Mouse (Mus musculus) liver, adult 2 months (tissue): ENCODE data around the gene Trpt1. TPM values are rescaled to one million over a fixed set of nuclear protein-coding genes. Genes with fewer than 3 reads are reported as not detected.

Source experiments
- DNase-seq: peaks from one replicate; pipeline ENCODE4 v3.0.0-alpha.2; 2011; ENCODE audit warnings: low read depth, low spot score; ENCODE audit errors: extremely low read depth
- H3K27ac ChIP-seq: fragments of 200-500 bp; replicated peaks from 2 replicates; pipeline ENCODE4 v1.5.1; 2012; ENCODE audit warnings: low read depth, mild to moderate bottlenecking, control low read depth, inconsistent platforms, low read length; ENCODE audit not compliant: insufficient read depth
- H3K27me3 ChIP-seq: fragments of 200-500 bp; 2 replicates; pipeline ENCODE4 v1.6.1; 2012; ENCODE audit warnings: mild to moderate bottlenecking, moderate library complexity, low read length, inconsistent platforms; ENCODE audit not compliant: control insufficient read depth, insufficient read depth
- H3K36me3 ChIP-seq: fragments of 200-500 bp; 2 replicates; pipeline ENCODE4 v1.6.1; 2012; ENCODE audit warnings: low read length, inconsistent platforms; ENCODE audit not compliant: control insufficient read depth, insufficient read depth
- H3K4me1 ChIP-seq: fragments of 200-500 bp; 2 replicates; pipeline ENCODE4 v1.6.1; 2011; ENCODE audit warnings: low read length; ENCODE audit not compliant: control insufficient read depth, insufficient read depth
- H3K4me3 ChIP-seq: fragments of 200-500 bp; 2 replicates; pipeline ENCODE4 v1.5.1; 2011; ENCODE audit warnings: low read depth, mild to moderate bottlenecking, control low read depth, low read length, moderate library complexity; ENCODE audit not compliant: insufficient read depth
- H3K79me2 ChIP-seq: fragments of 200-500 bp; 2 replicates; pipeline ENCODE4 v1.6.1; 2012; ENCODE audit warnings: inconsistent platforms, mild to moderate bottlenecking, low read length, moderate library complexity; ENCODE audit not compliant: control insufficient read depth, insufficient read depth
- H3K9ac ChIP-seq: fragments of 200-500 bp; 2 replicates; pipeline ENCODE4 v1.6.1; 2012; ENCODE audit warnings: low read depth, mild to moderate bottlenecking, control low read depth, inconsistent platforms, low read length
- CTCF ChIP-seq: fragments of 200-500 bp; IDR thresholded peaks from 2 replicates; pipeline ENCODE4 v1.5.1; 2011; ENCODE audit warnings: low read depth, low read length, control low read depth
- POLR2A ChIP-seq: fragments of 200-500 bp; IDR thresholded peaks from 2 replicates; pipeline ENCODE4 v1.6.1; 2011; ENCODE audit warnings: low read length, control low read depth; ENCODE audit not compliant: insufficient read depth; ENCODE audit errors: extremely low read depth
- WGBS: fragments of 180-500 bp; shearing (Covaris S2); methylation state at CpG from one replicate; pipeline ENCODE4 v1.1.7; 2018; 5-methylcytosine and 5-hydroxymethylcytosine counted together
- polyA plus RNA-seq: library from polyadenylated mRNA; depleted of rRNA; stranded (reverse); fragments of >200 nt; gene quantifications from 2 replicates; pipeline ENCODE4 v1.2.3, GENCODE M21; 2012; rRNA removed
- total RNA-seq: library from RNA; depleted of rRNA; stranded (reverse); fragments of >200 nt; gene quantifications from 2 replicates; pipeline ENCODE4 v1.2.3, GENCODE M21; 2014; rRNA removed

Trpt1 gene
- total and polyA plus RNA-seq, 2 experiments: 3.0 to 7.9 TPM

DNA sequence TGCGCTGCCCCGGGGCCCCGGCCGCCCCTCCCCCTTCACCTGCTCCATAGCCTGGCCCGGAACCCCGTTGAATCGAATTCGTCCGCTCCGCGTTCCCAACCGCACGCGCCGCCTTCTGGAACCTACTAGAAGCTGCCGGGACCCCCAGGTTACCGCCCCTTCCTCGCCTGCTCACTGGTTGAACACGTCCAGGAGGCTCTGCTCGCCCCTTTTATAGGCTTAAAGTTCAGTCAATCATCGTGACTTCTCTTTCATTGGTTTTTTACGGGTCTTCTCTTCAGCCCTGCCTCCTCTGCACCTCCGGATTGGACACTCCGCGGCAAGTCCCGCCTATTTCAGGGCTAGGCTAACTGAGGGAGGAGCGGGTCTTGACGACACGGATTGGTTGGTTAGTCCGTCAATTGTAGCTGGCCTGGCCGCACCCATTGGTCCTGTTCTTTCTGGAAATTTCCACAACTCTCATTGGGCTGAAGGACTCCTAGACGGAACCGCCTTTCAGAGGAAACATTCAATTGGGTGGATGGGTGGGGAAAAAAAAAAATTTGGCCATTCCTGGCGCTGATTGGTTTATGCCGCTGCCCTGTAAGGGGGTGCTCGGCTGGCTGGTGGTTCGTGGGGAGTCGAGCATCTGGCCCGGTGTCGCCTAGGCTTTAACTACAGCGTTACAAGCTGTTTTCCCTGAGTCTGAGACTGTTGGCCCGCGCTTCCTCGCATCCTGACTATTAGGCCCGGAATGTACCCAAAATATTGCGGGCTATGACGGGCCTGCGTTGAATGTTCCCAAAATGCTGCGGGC lies 44.1 kb downstream of the Trpt1 start, which contains the start of gene Stip1:
Gene Stip1, minus strand, starts transcription at position 127 of the 796 bp plus-strand sequence.
- DNase-seq: peak; percentile 100
- TF ChIP-seq CTCF (peak; percentile 20; the same call in 1 of the 2 replicates), POLR2A (peak; percentile 91)
- Histone ChIP-seq H3K27me3 (no peaks in the 10 kb centered on the region), H3K4me1 (peaks cover 13% of the 10 kb centered on the region), H3K27ac (peak within 1 kb of the TSS; percentile 81), H3K79me2 (peaks cover 11% of the 10 kb centered on the region; the same call in 1 of the 2 replicates), H3K36me3 (no peaks in the 10 kb centered on the region; the same call in 1 of the 2 replicates), H3K9ac (peak within 1 kb of the TSS; percentile 88), H3K4me3 (peak within 1 kb of the TSS; percentile 84)
- WGBS: under 1% methylated on average over 49 of the region's 49 CpGs

DNA sequence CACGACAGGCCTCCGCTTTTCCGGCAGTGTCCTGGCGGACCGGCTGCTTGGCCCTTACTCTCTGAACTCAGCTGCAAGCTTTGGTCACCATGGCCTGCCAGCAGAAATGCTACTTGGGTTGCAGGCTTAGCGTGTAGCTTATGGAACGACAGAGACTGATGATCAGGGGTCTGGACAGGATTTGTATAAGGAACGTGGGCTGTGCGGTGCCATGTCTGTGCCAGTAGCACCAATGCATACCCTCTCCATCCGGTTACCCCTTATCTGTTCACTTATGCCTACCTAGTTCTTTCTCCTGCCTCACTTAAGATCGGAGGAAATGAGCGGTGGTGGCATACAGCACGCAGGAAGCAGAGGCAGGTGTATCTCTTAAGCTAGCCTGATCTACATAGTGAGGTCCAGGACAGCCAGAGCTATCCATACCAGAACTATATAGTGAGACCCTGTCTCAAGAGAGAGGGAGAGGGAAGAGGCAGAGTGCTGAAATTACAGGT lies 44.8 kb downstream of the Trpt1 start:
- H3K27me3 ChIP-seq: no peaks in the 10 kb centered on the region
- 23% methylated on average over 13 of the region's 13 CpGs for WGBS
- H3K9ac ChIP-seq: peak overlapping the region; percentile 73
- peak; percentile 33 for DNase-seq
- H3K4me1 ChIP-seq: peaks cover 13% of the 10 kb centered on the region
- no peaks in the 10 kb centered on the region for H3K36me3 ChIP-seq
- H3K27ac ChIP-seq: peak overlapping the region; percentile 81
- H3K4me3 ChIP-seq: peak overlapping the region; percentile 57
- TF ChIP-seq CTCF (no peak), POLR2A (no peak)
- peaks cover 11% of the 10 kb centered on the region; the same call in 1 of the 2 replicates for H3K79me2 ChIP-seq

DNA sequence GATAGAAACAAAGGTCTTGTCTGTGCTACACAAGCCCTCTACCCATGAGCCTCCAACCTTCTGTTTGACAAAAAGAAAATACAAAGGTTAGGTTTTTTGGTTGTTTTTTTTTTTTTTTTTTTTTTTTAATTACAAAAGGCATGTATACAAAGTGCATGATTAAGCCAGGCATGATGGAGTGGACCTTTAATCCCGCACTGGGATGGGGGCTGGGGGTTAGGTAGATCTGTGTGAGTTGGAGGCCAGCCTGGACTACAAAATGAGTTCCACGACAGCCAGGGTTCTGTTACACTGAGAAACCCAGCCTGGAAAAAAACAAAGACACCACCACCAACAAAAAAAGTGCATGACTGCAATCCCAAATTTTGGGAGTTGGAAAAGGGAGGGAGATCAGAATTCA lies 45.2 kb downstream of the Trpt1 start:
- no peak for DNase-seq
- H3K79me2 ChIP-seq: peaks cover 11% of the 10 kb centered on the region; the same call in 1 of the 2 replicates
- no peaks in the 10 kb centered on the region for H3K36me3 ChIP-seq
- H3K4me3 ChIP-seq: no peak overlapping the region
- H3K4me1 ChIP-seq: peaks cover 13% of the 10 kb centered on the region
- H3K9ac ChIP-seq: no peak overlapping the region
- no peaks in the 10 kb centered on the region for H3K27me3 ChIP-seq
- WGBS: 43% methylated on average over 2 of the region's 2 CpGs
- TF ChIP-seq CTCF (no peak), POLR2A (no peak)
- no peak overlapping the region for H3K27ac ChIP-seq

DNA sequence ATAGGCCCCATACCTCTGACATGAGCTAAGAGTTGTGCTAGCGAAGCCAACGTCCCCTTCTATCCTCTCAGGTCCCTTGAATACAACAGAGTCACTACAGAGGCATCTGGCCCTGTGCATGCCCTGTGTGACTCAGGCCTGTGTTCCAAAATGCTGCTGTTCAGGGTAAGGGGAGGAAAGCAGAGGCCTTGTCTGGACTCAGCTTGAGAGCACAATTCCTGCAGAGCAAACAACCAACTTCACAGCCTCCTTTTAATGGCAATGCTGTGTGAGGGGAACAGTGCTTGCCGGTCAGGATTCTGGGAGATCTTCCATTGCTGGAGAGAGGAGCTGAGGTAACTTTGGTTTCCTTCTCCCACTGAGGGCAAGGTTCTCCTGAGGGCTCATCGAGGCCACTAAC lies 48.3 kb downstream of the Trpt1 start:
- no peak overlapping the region for H3K4me3 ChIP-seq
- 73% methylated on average over 4 of the region's 4 CpGs for WGBS
- H3K27me3 ChIP-seq: no peaks in the 10 kb centered on the region

DNA sequence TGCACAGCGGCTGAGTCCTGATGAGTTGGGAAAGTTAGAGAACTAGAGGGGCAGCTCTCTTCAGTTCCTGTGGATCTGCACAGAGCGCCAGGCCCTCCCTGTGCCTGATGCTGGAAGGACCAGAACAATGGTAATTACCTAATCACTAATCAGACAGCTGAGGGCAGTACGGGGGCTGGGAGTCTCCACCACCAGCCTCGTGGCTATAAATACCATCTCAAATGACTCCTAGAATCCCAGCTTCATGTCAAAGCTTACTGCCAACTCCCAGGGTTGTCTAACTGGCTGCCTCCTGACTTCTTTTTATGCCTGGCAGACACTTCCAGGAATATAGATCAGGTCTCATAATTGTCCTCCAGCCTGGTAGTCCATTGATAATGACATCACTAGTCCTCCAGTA lies 48.8 kb downstream of the Trpt1 start:
- WGBS: 82% methylated on average over 4 of the region's 4 CpGs
- peaks cover 4% of the 10 kb centered on the region; the same call in 1 of the 2 replicates for H3K4me1 ChIP-seq
- no peaks in the 10 kb centered on the region for H3K36me3 ChIP-seq
- H3K9ac ChIP-seq: no peak overlapping the region
- TF ChIP-seq CTCF (no peak), POLR2A (no peak)
- H3K27ac ChIP-seq: no peak overlapping the region
- no peak for DNase-seq
- no peaks in the 10 kb centered on the region for H3K79me2 ChIP-seq
- H3K4me3 ChIP-seq: no peak overlapping the region
- no peaks in the 10 kb centered on the region for H3K27me3 ChIP-seq

More for the DNA sequence above, 48.3 kb downstream of the Trpt1 start:
- DNase-seq: no peak
- H3K9ac ChIP-seq: no peak overlapping the region
- H3K79me2 ChIP-seq: peaks cover 2% of the 10 kb centered on the region; the same call in 1 of the 2 replicates
- TF ChIP-seq POLR2A (no peak), CTCF (no peak)
- H3K36me3 ChIP-seq: no peaks in the 10 kb centered on the region
- peaks cover 4% of the 10 kb centered on the region; the same call in 1 of the 2 replicates for H3K4me1 ChIP-seq
- no peak overlapping the region for H3K27ac ChIP-seq

Other genes starting within 250 kb of the Trpt1 start
- 3.9 and 5.8 TPM in 2 replicates for gene Rps6ka4, start 155.5 kb upstream of the Trpt1 start, total RNA-seq
- 7.8 and 8.4 TPM in 2 replicates for gene Rps6ka4, start 155.5 kb upstream of the Trpt1 start, polyA plus RNA-seq
- 0.60 and 1.4 TPM in 2 replicates for gene Ccdc88b, start 137.9 kb upstream of the Trpt1 start, total RNA-seq
- 1.9 TPM in 2 replicates for gene Ccdc88b, start 137.9 kb upstream of the Trpt1 start, polyA plus RNA-seq
- gene Trmt112, start 86.4 kb upstream of the Trpt1 start, total RNA-seq: 30.7 and 43.6 TPM in 2 replicates
- gene Trmt112, start 86.4 kb upstream of the Trpt1 start, polyA plus RNA-seq: 89.7 and 101 TPM in 2 replicates
- 403 and 615 TPM in 2 replicates for gene Prdx5, start 86.0 kb upstream of the Trpt1 start, total RNA-seq
- gene Prdx5, start 86.0 kb upstream of the Trpt1 start, polyA plus RNA-seq: 364 and 379 TPM in 2 replicates
- 25.9 and 27.7 TPM in 2 replicates for gene Esrra, start 74.3 kb upstream of the Trpt1 start, total RNA-seq
- gene Esrra, start 74.3 kb upstream of the Trpt1 start, polyA plus RNA-seq: 36.6 and 40.6 TPM in 2 replicates
- gene Catsperz, start 70.8 kb upstream of the Trpt1 start, total RNA-seq: not detected in 2 replicates
- gene Catsperz, start 70.8 kb upstream of the Trpt1 start, polyA plus RNA-seq: not detected in 2 replicates
- 0.07 TPM in 1 of 2 replicates, not detected in the other for gene Kcnk4, start 61.6 kb upstream of the Trpt1 start, total RNA-seq
- gene Kcnk4, start 61.6 kb upstream of the Trpt1 start, polyA plus RNA-seq: 0.05 TPM in 1 of 2 replicates, not detected in the other
- gene Bad, start 54.3 kb upstream of the Trpt1 start, total RNA-seq: 26.2 and 28.1 TPM in 2 replicates
- 38.7 and 40.3 TPM in 2 replicates for gene Bad, start 54.3 kb upstream of the Trpt1 start, polyA plus RNA-seq
- gene Gpr137, start 53.7 kb upstream of the Trpt1 start, total RNA-seq: 12.3 and 14.0 TPM in 2 replicates
- gene Gpr137, start 53.7 kb upstream of the Trpt1 start, polyA plus RNA-seq: 52.6 and 61.1 TPM in 2 replicates
- gene Ppp1r14b, start 21.2 kb upstream of the Trpt1 start, total RNA-seq: 14.0 and 24.0 TPM in 2 replicates
- 34.5 and 38.2 TPM in 2 replicates for gene Ppp1r14b, start 21.2 kb upstream of the Trpt1 start, polyA plus RNA-seq
- gene Plcb3, start 19.7 kb upstream of the Trpt1 start, total RNA-seq: 5.9 and 9.6 TPM in 2 replicates
- gene Plcb3, start 19.7 kb upstream of the Trpt1 start, polyA plus RNA-seq: 15.7 and 27.6 TPM in 2 replicates
- 66.2 and 92.8 TPM in 2 replicates for gene Fkbp2, start 15.6 kb upstream of the Trpt1 start, total RNA-seq
- gene Fkbp2, start 15.6 kb upstream of the Trpt1 start, polyA plus RNA-seq: 60.0 and 97.3 TPM in 2 replicates
- gene Vegfb, start 8.5 kb upstream of the Trpt1 start, total RNA-seq: 1.9 and 3.2 TPM in 2 replicates
- gene Vegfb, start 8.5 kb upstream of the Trpt1 start, polyA plus RNA-seq: 16.8 and 20.4 TPM in 2 replicates
- gene Dnajc4, start 3.6 kb upstream of the Trpt1 start, total RNA-seq: 11.2 and 13.3 TPM in 2 replicates
- gene Dnajc4, start 3.6 kb upstream of the Trpt1 start, polyA plus RNA-seq: 22.3 and 23.7 TPM in 2 replicates
- gene Nudt22, start within 50 bp of the Trpt1 start, total RNA-seq: 14.4 and 16.4 TPM in 2 replicates
- gene Nudt22, start within 50 bp of the Trpt1 start, polyA plus RNA-seq: 29.3 and 30.9 TPM in 2 replicates
- gene Fermt3, start 23.3 kb downstream of the Trpt1 start, total RNA-seq: 3.1 and 3.4 TPM in 2 replicates
- 3.2 and 6.3 TPM in 2 replicates for gene Fermt3, start 23.3 kb downstream of the Trpt1 start, polyA plus RNA-seq
- gene Stip1, start 43.8 kb downstream of the Trpt1 start, total RNA-seq: 44.9 and 49.4 TPM in 2 replicates
- 32.3 and 37.2 TPM in 2 replicates for gene Stip1, start 43.8 kb downstream of the Trpt1 start, polyA plus RNA-seq
- 12.2 and 15.0 TPM in 2 replicates for gene Macrod1, start 60.7 kb downstream of the Trpt1 start, total RNA-seq
- 115 and 120 TPM in 2 replicates for gene Macrod1, start 60.7 kb downstream of the Trpt1 start, polyA plus RNA-seq
- 0.09 and 0.40 TPM in 2 replicates for gene Flrt1, start 109.6 kb downstream of the Trpt1 start, total RNA-seq
- gene Flrt1, start 109.6 kb downstream of the Trpt1 start, polyA plus RNA-seq: 0.27 and 0.31 TPM in 2 replicates
- gene Otub1, start 210.2 kb downstream of the Trpt1 start, total RNA-seq: 39.5 and 43.3 TPM in 2 replicates
- gene Otub1, start 210.2 kb downstream of the Trpt1 start, polyA plus RNA-seq: 55.9 and 61.2 TPM in 2 replicates
- gene Cox8a, start 221.5 kb downstream of the Trpt1 start, total RNA-seq: 252 and 362 TPM in 2 replicates
- gene Cox8a, start 221.5 kb downstream of the Trpt1 start, polyA plus RNA-seq: 1,697 and 1,918 TPM in 2 replicates
- gene Naa40, start 245.1 kb downstream of the Trpt1 start, total RNA-seq: 5.3 and 7.1 TPM in 2 replicates
- 6.1 and 9.7 TPM in 2 replicates for gene Naa40, start 245.1 kb downstream of the Trpt1 start, polyA plus RNA-seq